Mouse (Mus musculus) kidney, adult 18-20 months (tissue): ENCODE measurements around the gene Nupr1.

ENCODE experiments used
- DNase-seq: peaks from one replicate; pipeline ENCODE4 v3.0.0; 2021

The Nupr1 gene

DNA sequence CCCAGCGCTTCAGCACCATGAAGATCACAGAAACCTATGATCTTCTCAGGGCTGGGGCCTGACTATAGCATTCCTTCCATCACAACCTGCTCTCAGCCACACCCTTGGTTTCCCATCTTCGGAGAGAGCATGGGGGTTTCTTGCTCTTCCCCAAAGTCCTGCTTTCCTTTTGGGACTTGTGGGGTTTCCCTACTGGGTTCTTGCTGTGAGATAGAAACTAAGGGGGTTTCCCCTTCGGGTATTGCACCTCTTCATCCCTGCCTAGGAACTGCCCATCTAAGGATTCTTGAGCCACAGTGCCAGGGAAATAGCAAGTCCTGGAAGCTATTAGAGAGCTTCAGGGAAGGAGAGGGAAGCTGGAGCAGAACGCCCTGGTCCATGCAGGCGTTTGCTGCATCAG is 34.8 kb downstream of the Nupr1 start:
- DNase-seq = no peak

DNA sequence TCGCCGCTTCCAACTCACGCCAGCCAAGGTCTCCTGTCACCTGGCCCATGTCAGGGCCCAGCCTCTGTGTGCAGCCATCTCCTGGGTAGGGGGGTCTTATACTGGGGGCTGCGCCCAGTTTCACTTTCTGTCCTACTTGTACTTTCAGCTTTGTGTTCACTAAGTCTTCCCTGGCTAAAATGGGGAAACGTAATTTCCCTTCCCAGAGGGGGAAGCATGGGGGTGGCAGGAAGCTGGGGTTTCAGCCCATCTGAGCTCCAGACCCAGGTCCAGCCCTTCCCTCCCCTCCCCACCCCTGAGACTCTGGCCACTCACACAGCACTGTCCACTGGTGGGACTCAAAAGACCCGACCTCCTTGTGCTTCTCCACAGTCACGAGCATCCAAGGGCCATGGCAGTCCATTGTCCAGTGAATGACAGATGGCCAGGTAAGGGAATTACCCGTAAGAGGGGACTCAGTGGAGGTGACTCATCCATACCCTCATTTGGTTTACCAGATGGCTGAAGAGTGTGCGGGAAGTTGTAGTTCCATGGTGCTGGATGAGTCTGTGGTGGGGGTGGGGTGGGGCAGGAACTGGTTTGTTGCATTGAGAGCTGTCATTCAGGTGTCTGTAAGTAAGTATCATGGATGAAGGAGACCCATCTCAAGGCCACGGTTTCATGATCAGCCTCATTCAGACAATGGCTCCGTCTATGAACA is 35.6 kb downstream of the Nupr1 start, which contains the start of gene Il27:
Gene Il27 (minus strand): TSS at position 80 of the 700 bp plus-strand sequence.
- DNase-seq = no peak

DNA sequence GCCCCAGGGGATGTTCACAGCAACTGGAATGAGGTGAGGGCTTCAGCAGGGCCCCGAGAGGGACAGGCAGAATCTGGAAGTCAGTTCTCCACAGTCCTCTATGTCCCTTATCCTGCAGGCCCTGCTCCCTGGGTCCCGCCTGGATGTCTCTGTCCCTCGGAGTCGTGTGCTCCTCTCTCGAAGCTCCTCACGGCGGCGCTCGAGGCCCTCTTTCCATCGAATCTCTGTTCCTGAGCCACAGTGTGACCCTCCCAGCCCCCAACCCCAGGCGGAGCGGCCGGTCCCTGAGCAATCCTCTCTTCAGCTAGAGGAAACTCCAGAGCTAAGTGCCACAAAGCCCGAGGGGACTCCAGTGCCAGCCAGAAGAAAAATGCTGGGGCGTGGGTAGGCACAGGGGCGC is 42.9 kb downstream of the Nupr1 start:
- DNase-seq = no peak

DNA sequence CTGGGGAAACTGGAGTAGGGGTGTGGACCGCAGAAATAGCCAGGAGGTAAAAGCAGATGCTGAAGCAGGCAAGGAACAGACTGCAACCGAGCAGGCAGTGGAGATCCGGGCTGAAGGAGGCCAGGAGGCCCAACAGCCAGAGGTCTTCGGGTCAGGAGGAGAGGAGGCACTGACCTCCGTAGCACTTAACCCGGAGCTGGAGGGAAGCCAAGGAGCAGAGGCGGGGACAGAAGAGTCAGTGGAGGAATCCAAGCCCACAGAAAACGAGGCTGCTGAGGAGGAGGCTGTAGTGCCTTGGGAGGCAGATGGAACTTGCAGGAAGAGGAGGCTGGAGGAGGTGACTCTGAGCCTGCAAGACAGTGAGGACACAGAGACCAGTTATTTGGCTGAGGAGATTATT is 43.8 kb downstream of the Nupr1 start:
- peak; percentile 65 for DNase-seq

DNA sequence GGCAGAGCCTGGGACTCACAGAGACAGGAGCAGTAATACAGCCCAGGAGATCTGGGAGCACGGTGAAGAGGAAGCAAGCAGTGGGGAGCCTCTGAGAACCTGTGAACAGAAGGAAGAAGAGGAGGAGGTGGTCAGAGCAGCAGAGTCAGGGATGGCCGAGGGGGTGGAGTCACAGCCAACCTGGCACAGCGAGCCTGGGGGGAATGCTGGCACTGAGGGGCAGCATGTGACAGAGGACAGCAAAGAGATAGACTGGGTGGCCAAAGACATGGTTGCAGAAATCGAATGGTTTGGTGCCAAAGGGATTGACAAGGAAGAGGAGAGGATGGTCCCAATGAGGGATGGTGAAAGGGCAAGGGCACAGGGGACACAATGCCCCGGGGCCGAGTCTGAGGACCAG is 44.9 kb downstream of the Nupr1 start, which contains the start of gene Cln3:
Gene Cln3 (minus strand): TSS at position 101 of the 400 bp plus-strand sequence.
- DNase-seq = no peak

DNA sequence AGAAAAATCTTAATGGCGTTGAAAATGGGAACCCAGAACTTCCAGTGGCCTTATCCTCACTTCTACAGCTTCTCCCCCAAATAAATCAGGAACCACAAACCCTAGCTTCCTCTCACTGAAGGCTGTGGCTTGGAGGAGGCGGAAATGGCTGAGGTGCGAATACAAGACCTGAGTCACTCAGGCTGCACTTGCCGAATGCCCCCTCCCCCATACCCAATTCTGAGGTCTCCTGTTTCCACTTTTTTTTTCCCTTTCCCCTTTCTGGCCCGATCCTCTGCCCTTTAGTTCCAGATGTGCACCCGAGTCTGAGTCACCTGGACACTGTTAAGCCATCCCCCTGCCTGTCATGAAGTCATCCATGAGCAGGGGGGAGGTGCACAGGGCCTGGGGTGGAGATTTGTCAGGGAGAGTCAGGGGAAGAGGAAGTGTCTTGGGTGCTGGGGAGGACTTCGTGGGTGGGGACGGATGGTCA is 46.1 kb downstream of the Nupr1 start, which contains the start of gene Apobr:
Gene Apobr (plus strand): TSS at position 437 of the 472 bp plus-strand sequence.
- no peak for DNase-seq

DNA sequence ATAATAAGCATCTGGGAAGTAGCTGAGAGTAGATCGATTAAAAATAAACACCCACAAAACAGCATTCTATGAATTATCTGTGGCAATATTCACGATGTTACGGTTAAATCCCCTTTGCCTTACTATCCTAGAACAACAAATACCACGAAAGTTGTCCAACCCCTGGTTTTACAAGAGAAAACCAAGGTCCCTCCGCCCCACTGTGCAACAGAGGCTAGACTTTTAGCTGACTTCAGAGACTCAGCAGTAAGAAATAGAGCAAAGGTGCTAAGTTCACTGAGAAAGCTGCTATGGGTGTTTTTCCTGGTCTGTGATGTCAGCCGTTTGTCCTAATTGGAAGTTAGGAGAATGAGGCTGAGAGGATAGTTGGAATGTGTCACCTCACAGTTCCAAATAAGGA is 46.9 kb downstream of the Nupr1 start:
- no peak for DNase-seq

DNA sequence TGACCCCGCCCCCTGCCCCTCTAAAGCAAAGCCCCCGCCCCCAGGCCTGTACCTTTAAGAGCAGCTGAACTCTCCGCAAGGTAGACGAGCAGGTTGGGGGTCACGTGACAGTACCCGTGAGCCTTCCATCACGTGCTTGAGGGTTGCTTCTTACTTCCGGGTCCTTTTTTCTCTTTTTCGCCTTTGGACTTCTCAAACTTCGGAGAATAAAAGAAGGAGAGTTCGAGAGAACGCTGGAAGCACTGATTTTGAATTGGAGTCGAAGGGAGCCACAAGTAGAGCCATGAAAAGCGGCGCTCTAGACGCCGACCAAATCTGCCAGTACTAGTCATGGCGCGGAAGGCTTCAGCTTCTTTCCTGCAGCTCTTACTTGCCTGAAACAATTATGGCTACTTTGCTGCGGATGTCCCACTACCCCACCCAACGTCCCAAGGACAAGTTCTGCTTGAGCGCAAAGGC is 47.4 kb downstream of the Nupr1 start:
- peak; percentile 91 for DNase-seq

DNA sequence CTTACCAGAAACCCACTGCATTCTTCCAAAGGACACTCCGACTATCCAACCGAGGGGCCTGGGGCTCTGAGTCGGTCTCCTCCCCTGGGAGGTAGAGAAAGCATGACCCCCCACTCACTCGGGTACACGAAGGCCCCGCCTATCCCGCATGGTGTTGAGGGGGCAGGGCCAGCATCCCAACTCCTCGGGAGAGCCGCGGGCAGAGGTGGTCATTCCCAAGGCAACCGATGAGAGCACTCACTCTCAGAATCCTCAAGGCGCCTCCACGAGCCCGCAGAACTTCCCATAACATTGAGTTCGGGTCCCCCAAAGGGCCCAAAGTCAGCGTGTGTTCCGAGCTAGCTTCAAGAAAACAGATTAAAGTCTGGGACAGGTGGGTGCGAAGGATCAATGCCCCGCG is 47.9 kb downstream of the Nupr1 start:
- DNase-seq = no peak

DNA sequence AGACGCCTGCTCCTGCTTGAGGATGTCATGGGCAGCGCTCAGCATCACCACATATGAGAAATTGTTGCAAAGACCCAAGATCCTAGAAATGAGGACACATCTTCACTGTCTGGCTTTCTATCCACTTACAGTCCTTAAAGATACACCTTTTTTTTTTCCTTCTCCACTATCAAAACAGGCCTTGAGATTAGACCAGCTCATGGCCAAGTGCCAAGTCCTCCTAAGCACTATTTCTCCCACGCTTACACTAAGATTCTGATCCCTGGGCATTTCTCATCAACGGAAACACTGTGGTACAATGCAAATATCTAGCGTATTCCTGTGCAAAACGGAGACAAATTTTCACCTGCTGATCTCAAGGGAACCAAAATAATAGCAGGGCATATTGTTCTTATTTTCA is 49.0 kb downstream of the Nupr1 start:
- DNase-seq = no peak

DNA sequence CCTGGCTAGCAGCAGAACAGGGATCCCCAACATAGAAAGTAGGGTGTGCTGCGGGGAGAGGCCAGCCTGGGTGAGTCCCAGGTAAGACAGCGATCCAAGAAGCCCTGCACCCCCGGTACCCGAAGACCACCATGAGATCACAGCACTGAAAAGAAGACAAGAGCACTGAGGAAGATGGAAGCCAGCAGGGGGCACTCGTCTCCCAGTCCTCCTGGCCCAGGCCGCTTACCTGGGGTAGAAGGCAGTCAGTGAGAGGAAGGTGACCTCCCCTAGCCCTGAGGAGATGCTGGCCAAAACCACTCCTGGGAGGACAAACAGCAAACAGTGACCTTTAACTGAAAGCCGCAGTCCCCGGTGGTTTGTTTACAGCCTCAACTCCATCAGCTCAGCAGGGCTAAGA is 51.5 kb downstream of the Nupr1 start:
- DNase-seq = peak; percentile 80

DNA sequence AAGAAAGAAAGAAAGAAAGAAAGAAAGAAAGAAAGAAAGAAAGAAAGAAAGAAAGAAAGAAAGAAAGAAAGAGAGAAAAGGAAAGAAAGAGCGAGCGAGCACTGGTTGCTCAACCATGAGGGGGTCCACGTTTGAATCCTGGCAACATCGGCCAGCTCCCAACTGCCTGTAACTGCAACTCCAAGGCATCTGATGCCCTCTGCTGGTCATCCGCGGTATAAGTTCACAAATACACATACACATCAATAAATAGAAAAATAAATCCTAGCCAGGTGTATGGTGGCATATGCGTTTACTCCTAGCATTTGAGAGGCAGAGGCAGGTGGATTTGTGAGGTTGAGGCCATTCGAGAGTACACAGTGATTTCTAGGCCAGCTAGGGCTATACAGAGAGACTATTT is 53.7 kb downstream of the Nupr1 start:
- DNase-seq = peak; percentile 73
